In genomic region chr2:18609075-18609867, GRCm38 (mm10) we compare ENCODE assay signal across 8 mouse cellular contexts.
DNase-seq lines count a peak whose midpoint lies in the region; ATAC-seq and TF ChIP-seq lines count a peak whose summit lies in the region.

No protein-coding gene starts in this region.

- H3K4me2 ChIP-seq in forebrain, embryonic 13.5 days, result peak overlapping the region; percentile 71
- H3K4me2 ChIP-seq in hindbrain, embryonic 15.5 days, result peak overlapping the region; percentile 61
- H3K4me2 ChIP-seq in liver, embryonic 15.5 days, result peak overlapping the region; percentile 73

- peak overlapping the region; percentile 61 for H3K9ac ChIP-seq in forebrain, embryonic 13.5 days
- peak overlapping the region; percentile 45 for H3K9ac ChIP-seq in hindbrain, embryonic 15.5 days
- H3K9ac ChIP-seq in liver, embryonic 15.5 days, result no peak overlapping the region; the same call in 1 of the 2 replicates

- no peaks in the 10 kb centered on the region for H3K36me3 ChIP-seq in forebrain, embryonic 13.5 days (ENCODE audit: poor library complexity, severe bottlenecking)
- no peaks in the 10 kb centered on the region for H3K36me3 ChIP-seq in hindbrain, embryonic 15.5 days
- no peaks in the 10 kb centered on the region for H3K36me3 ChIP-seq in liver, embryonic 15.5 days (replicated peaks)

- H3K4me3 ChIP-seq in lung, adult 2 months (replicated peaks; ENCODE audit: extremely low read depth, low read depth, low read length), result peak overlapping the region; percentile 59
- H3K4me3 ChIP-seq in forebrain, embryonic 13.5 days, result peak overlapping the region; percentile 45
- peak overlapping the region; percentile 43 for H3K4me3 ChIP-seq in hindbrain, embryonic 15.5 days
- H3K4me3 ChIP-seq in liver, embryonic 15.5 days (replicated peaks), result peak overlapping the region; percentile 53
- H3K4me3 ChIP-seq in olfactory bulb, adult 2 months (ENCODE audit: insufficient read depth, low read depth, low read length), result peak overlapping the region; percentile 48

- TF ChIP-seq POLR2A in lung, adult 2 months (IDR thresholded peaks at IDR 0.05; ENCODE audit: borderline replicate concordance, extremely low read depth, low read depth, low read length), result no peak
- no peak for TF ChIP-seq POLR2A in brain, embryonic 14.5 days (IDR thresholded peaks at IDR 0.05; ENCODE audit: borderline replicate concordance, extremely low read depth, insufficient read depth, insufficient read length, poor library complexity, severe bottlenecking)
- no peak for TF ChIP-seq POLR2A in olfactory bulb, adult 2 months (IDR thresholded peaks at IDR 0.05; ENCODE audit: insufficient read depth, low read depth, low read length)

- TF ChIP-seq CTCF in lung, adult 2 months (IDR thresholded peaks at IDR 0.05; ENCODE audit: insufficient read depth, low read length), result no peak
- TF ChIP-seq CTCF in brain, embryonic 14.5 days (IDR thresholded peaks at IDR 0.05; ENCODE audit: borderline replicate concordance, extremely low read depth, insufficient read depth, insufficient read length), result no peak
- TF ChIP-seq CTCF in olfactory bulb, adult 2 months (IDR thresholded peaks at IDR 0.05; ENCODE audit: insufficient read depth, low read depth, low read length), result no peak

- no peaks in the 10 kb centered on the region for H3K9me3 ChIP-seq in forebrain, embryonic 13.5 days (replicated peaks)
- H3K9me3 ChIP-seq in hindbrain, embryonic 15.5 days, result no peaks in the 10 kb centered on the region
- no peaks in the 10 kb centered on the region for H3K9me3 ChIP-seq in liver, embryonic 15.5 days (replicated peaks)

- peaks cover 70% of the 10 kb centered on the region for H3K27me3 ChIP-seq in forebrain, embryonic 13.5 days
- peaks cover 37% of the 10 kb centered on the region for H3K27me3 ChIP-seq in hindbrain, embryonic 15.5 days
- H3K27me3 ChIP-seq in liver, embryonic 15.5 days, result peaks cover 58% of the 10 kb centered on the region

- H3K27ac ChIP-seq in forebrain, embryonic 13.5 days, result no peak overlapping the region
- H3K27ac ChIP-seq in hindbrain, embryonic 15.5 days (replicated peaks), result no peak overlapping the region
- H3K27ac ChIP-seq in liver, embryonic 15.5 days (replicated peaks), result no peak overlapping the region
- H3K27ac ChIP-seq in olfactory bulb, adult 2 months (ENCODE audit: insufficient read depth, low read depth, low read length), result no peak overlapping the region

- 2% methylated on average over 51 of the region's 51 CpGs for WGBS in lung, adult 2 months
- WGBS in forebrain, embryonic 13.5 days, result under 1% methylated on average over 51 of the region's 51 CpGs
- 1% methylated on average over 51 of the region's 51 CpGs for WGBS in hindbrain, embryonic 15.5 days
- 1% methylated on average over 51 of the region's 51 CpGs for WGBS in liver, embryonic 15.5 days (ENCODE audit: insufficient replicate concordance)
- WGBS in olfactory bulb, adult 2 months, result 6% methylated on average over 51 of the region's 51 CpGs

- peaks cover 4% of the 10 kb centered on the region for H3K4me1 ChIP-seq in lung, adult 2 months (ENCODE audit: control insufficient read depth, insufficient read depth, low read length)
- peaks cover 25% of the 10 kb centered on the region for H3K4me1 ChIP-seq in forebrain, embryonic 13.5 days
- peaks cover 26% of the 10 kb centered on the region for H3K4me1 ChIP-seq in hindbrain, embryonic 15.5 days (replicated peaks)
- H3K4me1 ChIP-seq in liver, embryonic 15.5 days (replicated peaks), result peaks cover 18% of the 10 kb centered on the region
- H3K4me1 ChIP-seq in olfactory bulb, adult 2 months (ENCODE audit: control insufficient read depth, insufficient read depth, low read length), result peaks cover 21% of the 10 kb centered on the region

- peak; percentile 21 for DNase-seq in lung, adult 2 months
- no peak for DNase-seq in lung, postnatal 36 days
- peak; percentile 27 for DNase-seq in brain, embryonic 14.5 days (ENCODE audit: low read depth)
- no peak for DNase-seq in yolk sac, embryonic 10.5 days (ENCODE audit: low spot score)

- ATAC-seq in forebrain, embryonic 13.5 days, result peak; percentile 42; the same call in 1 of the 2 replicates
- peak; percentile 52 for ATAC-seq in hindbrain, embryonic 15.5 days (ENCODE audit: low FRiP score, low read depth)
- no peak for ATAC-seq in liver, embryonic 15.5 days (ENCODE audit: insufficient read depth)

Comparison
In these comparisons a context has a peak if more than half of its experiments do, and no peak if none do; other contexts are left out.
1. DNase-seq: peak in lung, adult 2 months (single experiment) and brain, embryonic 14.5 days (single experiment); none in lung, postnatal 36 days (single experiment) and yolk sac, embryonic 10.5 days (single experiment).
2. Peak in every context shown above with its lines, with median percentiles within 50 percentile points of each other: H3K4me3 ChIP-seq and H3K4me2 ChIP-seq.